Mouse (Mus musculus): Measurements from ENCODE around the gene Gm20683. TPM values are rescaled to one million over a fixed set of nuclear protein-coding genes. Genes with fewer than 3 reads are reported as not detected.
"Not testable (repeated sequence)": the region's sequence is repeated elsewhere in the genome, so short reads cannot be mapped to it uniquely, and the experiment has no call there.

Gene Gm20683
- polyA plus RNA-seq, 1 experiment from 2014 or later: 3.4 TPM

DNA sequence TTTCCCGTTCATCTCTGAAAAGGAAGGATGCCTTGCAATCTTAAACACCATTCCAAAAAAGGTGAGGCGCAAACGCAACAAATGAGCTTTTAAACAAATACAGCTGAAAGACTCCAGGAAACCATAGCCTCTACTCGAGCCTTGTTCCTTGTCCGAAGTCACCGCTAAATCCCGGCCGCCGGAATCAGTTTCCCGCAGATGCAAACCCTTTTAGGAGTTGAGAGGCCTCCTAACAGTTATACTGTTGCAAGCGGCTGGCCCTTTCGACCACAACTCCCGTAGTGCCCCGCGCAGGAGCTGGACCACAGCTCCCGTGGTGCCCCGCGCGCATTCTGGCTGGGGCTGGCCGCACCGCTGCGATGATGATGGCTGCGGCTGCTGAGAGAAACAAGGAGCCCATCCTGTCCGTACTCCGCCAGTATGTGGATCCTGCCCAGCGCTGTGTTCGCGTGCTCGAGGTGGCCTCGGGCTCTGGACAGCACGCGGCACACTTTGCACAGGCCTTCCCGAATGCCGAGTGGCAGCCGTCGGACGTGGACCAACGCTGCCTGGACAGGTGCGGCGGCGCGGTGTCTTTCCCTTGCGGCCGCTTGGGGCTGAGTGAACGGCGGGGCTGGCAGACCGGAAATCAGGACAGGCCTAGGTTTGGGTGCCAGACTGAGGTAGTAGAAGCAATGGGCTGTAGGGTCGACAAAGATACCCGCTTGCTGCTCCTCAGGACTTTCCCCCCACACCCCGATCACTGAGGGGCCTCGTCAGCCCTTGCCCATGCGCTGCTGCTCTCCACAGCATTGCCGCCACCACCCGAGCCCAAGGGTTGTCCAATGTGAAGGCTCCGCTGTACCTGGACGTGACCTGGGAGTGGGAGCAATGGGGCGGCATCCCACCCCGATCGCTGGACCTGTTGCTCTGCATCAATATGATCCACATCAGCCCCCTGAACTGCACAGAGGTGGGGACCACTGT, 33.9 kb upstream of the Gm20683 start:
- WGBS: under 1% methylated on average over 59 of the region's 59 CpGs
- Histone ChIP-seq H3K4me2 (ENCODE audit: low read depth, low read length) (peak overlapping the region; percentile 90), H3K9ac (ENCODE audit: low read length) (peak overlapping the region; percentile 85), H3K4me3 (replicated peaks; ENCODE audit: low read length) (peak overlapping the region; percentile 93), H3K36me3 (ENCODE audit: control insufficient read depth, insufficient read depth, low read length) (peaks cover 7% of the 10 kb centered on the region; the same call in 1 of the 2 replicates), H3K27ac (ENCODE audit: low read length) (peak overlapping the region; percentile 97), H3K9me3 (replicated peaks; ENCODE audit: control insufficient read depth, low read length) (no peaks in the 10 kb centered on the region), H3K27me3 (ENCODE audit: control insufficient read depth, insufficient read depth, low read length) (no peaks in the 10 kb centered on the region), H3K4me1 (ENCODE audit: control insufficient read depth, insufficient read depth, low read length) (peaks cover 19% of the 10 kb centered on the region)
- peak; percentile 93 for ATAC-seq (ENCODE audit: insufficient read depth, low FRiP score)

DNA sequence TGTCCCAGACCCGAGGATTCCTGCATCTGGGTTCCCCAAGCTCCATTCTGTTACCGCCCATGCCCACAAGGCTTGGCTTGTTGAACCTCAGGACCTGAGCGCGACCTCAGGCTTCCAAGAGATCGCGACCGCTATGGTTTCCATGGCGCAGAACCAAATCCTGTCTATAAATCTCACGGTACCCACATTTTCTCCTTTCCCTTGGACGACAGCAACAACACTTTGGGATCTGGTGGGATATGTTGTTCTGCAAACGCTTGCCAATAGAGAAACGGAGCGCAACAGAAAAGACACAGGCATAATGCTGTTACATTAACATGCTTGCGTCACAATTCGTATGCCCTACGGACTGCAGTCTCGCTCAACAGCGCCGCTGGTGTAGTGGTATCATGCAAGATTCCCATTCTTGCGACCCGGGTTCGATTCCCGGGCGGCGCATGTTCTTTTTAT, 33.2 kb upstream of the Gm20683 start, which contains the start of gene Mettl26:
Gene Mettl26, plus strand, starts transcription at position 354 of the 450 bp plus-strand sequence.
- peak within 1 kb of the TSS; percentile 90 for H3K4me2 ChIP-seq (ENCODE audit: low read depth, low read length)
- H3K27ac ChIP-seq (ENCODE audit: low read length): peak within 1 kb of the TSS; percentile 97
- ATAC-seq (ENCODE audit: insufficient read depth, low FRiP score): peak; percentile 84
- H3K9ac ChIP-seq (ENCODE audit: low read length): peak within 1 kb of the TSS; percentile 85
- H3K4me1 ChIP-seq (ENCODE audit: control insufficient read depth, insufficient read depth, low read length): peaks cover 16% of the 10 kb centered on the region
- H3K4me3 ChIP-seq (replicated peaks; ENCODE audit: low read length): peak within 1 kb of the TSS; percentile 93
- H3K36me3 ChIP-seq (ENCODE audit: control insufficient read depth, insufficient read depth, low read length): peaks cover 7% of the 10 kb centered on the region; the same call in 1 of the 2 replicates
- no peaks in the 10 kb centered on the region for H3K27me3 ChIP-seq (ENCODE audit: control insufficient read depth, insufficient read depth, low read length)
- WGBS: under 1% methylated on average over 25 of the region's 25 CpGs
- H3K9me3 ChIP-seq (replicated peaks; ENCODE audit: control insufficient read depth, low read length): no peaks in the 10 kb centered on the region

DNA sequence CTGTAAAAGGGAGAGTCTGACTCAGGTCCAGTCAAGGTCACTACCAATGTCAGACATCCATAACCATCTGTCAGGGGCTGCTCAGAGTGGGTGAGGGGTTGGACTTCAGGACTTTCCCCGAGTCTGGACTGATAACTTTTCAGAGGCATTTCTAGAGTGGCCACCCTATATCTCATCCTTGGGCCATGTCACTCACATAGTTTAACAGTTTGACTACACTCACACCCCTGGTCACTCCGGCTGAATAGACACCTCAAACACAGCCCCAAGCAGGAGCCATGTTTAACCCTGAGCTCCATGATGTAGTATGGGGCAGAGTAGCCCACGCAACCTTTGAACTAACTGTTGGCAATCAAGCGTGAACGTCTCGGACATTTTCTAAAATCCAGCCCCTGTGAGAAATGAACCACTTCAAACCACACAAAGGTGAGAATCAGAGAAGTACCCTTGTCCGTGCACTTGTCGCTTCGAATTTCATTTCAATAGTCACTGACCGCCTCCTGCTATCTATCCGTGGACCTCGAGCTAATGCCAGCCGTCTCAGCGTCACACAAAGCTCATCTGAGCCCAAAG, 32.7 kb upstream of the Gm20683 start:
- peak overlapping the region; percentile 97 for H3K27ac ChIP-seq (ENCODE audit: low read length)
- peak overlapping the region; percentile 93 for H3K4me3 ChIP-seq (replicated peaks; ENCODE audit: low read length)
- no peaks in the 10 kb centered on the region for H3K9me3 ChIP-seq (replicated peaks; ENCODE audit: control insufficient read depth, low read length)
- H3K4me2 ChIP-seq (ENCODE audit: low read depth, low read length): peak overlapping the region; percentile 90
- peaks cover 7% of the 10 kb centered on the region; the same call in 1 of the 2 replicates for H3K36me3 ChIP-seq (ENCODE audit: control insufficient read depth, insufficient read depth, low read length)
- ATAC-seq (ENCODE audit: insufficient read depth, low FRiP score): no peak
- peaks cover 16% of the 10 kb centered on the region for H3K4me1 ChIP-seq (ENCODE audit: control insufficient read depth, insufficient read depth, low read length)
- 4% methylated on average over 14 of the region's 14 CpGs for WGBS
- H3K27me3 ChIP-seq (ENCODE audit: control insufficient read depth, insufficient read depth, low read length): no peaks in the 10 kb centered on the region
- H3K9ac ChIP-seq (ENCODE audit: low read length): peak overlapping the region; percentile 85

DNA sequence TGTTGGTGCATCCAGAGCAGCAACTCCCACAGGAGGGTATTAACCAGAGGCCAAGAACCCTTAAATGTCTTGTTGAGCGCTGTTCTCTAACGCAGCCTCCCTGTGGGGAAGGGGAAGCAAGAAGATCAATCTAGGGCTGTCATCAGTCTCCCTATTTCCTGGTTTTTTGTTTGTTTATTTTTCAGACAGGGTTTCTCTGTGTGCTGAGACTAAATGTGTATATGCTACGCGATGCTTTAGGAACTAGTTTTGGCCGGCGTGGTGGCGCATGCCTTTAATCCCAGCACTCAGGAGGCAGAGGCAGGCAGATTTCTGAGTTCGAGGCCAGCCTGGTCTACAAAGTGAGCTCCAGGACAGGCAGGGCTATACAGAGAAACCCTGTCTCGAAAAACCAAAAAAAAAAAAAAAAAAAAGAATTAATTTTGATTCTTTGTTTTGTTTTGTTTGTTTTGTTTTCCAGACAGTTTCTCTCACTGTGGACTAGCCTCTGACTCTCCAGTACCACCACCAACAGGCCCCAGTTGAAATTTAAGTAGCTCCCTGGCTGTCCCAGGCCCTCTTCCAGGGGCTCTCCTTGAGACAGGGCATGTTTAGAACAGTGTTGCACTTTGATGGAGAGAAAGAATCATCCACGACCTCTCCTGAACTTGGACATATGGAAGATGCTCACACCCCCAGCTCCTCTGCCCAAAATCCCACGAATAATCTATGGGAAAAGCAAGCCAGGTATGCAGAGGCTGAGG, 32.0 kb upstream of the Gm20683 start:
- H3K9me3 ChIP-seq (replicated peaks; ENCODE audit: control insufficient read depth, low read length): no peaks in the 10 kb centered on the region
- H3K27ac ChIP-seq (ENCODE audit: low read length): no peak overlapping the region
- no peak for ATAC-seq (ENCODE audit: insufficient read depth, low FRiP score)
- peak overlapping the region; percentile 85 for H3K9ac ChIP-seq (ENCODE audit: low read length)
- peaks cover 7% of the 10 kb centered on the region; the same call in 1 of the 2 replicates for H3K36me3 ChIP-seq (ENCODE audit: control insufficient read depth, insufficient read depth, low read length)
- H3K4me3 ChIP-seq (replicated peaks; ENCODE audit: low read length): peak overlapping the region; percentile 93; the same call in 1 of the 2 replicates
- H3K4me2 ChIP-seq (ENCODE audit: low read depth, low read length): peak overlapping the region; percentile 90; the same call in 1 of the 2 replicates
- 73% methylated on average over 11 of the region's 11 CpGs for WGBS
- H3K27me3 ChIP-seq (ENCODE audit: control insufficient read depth, insufficient read depth, low read length): no peaks in the 10 kb centered on the region
- peaks cover 16% of the 10 kb centered on the region for H3K4me1 ChIP-seq (ENCODE audit: control insufficient read depth, insufficient read depth, low read length)

DNA sequence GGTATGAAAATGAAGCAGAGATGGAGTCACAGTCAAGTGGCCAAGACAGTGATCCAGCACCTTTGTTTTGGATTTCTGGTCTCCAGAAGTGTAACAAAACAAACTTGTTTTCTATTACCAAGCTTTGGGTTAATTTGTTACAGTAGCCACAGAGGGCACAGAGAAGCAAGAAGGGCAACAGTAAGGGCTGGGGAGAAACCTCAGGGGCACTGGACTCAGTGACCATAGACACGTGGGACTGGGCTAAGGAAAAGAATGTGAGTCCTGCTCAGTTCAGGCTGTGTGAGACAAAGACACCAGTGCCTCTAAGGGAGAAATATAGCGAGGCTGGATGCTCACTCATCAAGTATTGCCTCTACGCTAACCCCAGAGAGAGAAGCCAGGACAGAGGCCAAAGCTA, 31.1 kb upstream of the Gm20683 start:
- H3K27ac ChIP-seq (ENCODE audit: low read length): no peak overlapping the region
- H3K4me1 ChIP-seq (ENCODE audit: control insufficient read depth, insufficient read depth, low read length): peaks cover 21% of the 10 kb centered on the region
- H3K4me2 ChIP-seq (ENCODE audit: low read depth, low read length): no peak overlapping the region
- no peak overlapping the region for H3K4me3 ChIP-seq (replicated peaks; ENCODE audit: low read length)
- WGBS: 78% methylated on average over 3 of the region's 3 CpGs
- ATAC-seq (ENCODE audit: insufficient read depth, low FRiP score): no peak
- peaks cover under 1% of the 10 kb centered on the region; the same call in 1 of the 2 replicates for H3K36me3 ChIP-seq (ENCODE audit: control insufficient read depth, insufficient read depth, low read length)
- no peaks in the 10 kb centered on the region for H3K27me3 ChIP-seq (ENCODE audit: control insufficient read depth, insufficient read depth, low read length)
- no peak overlapping the region for H3K9ac ChIP-seq (ENCODE audit: low read length)
- H3K9me3 ChIP-seq (replicated peaks; ENCODE audit: control insufficient read depth, low read length): no peaks in the 10 kb centered on the region

DNA sequence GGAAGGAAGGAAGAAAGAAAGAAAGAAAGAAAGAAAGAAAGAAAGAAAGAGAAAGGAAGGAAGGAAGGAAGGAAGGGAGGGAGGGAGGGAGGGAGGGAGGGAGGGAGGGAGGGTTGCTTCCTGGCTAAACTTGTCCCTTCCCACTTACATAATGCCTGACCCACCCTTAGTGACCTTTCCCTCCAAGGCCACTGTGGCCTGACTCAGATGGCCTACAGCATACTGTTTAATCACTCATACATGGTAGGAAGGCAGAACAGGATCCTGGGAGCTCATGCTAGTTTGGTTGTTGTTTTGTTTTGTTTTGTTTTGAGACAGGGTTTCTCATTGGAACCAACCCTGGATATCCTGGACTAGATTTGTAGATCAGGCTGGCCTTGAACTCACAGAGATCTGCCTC, 30.0 kb upstream of the Gm20683 start:
- H3K27me3 ChIP-seq (ENCODE audit: control insufficient read depth, insufficient read depth, low read length); H3K9me3 ChIP-seq (replicated peaks; ENCODE audit: control insufficient read depth, low read length); H3K4me3 ChIP-seq (replicated peaks; ENCODE audit: low read length); H3K4me2 ChIP-seq (ENCODE audit: low read depth, low read length); ATAC-seq (ENCODE audit: insufficient read depth, low FRiP score); H3K9ac ChIP-seq (ENCODE audit: low read length); H3K27ac ChIP-seq (ENCODE audit: low read length); H3K36me3 ChIP-seq (ENCODE audit: control insufficient read depth, insufficient read depth, low read length): not testable (repeated sequence)
- peaks cover 23% of the 10 kb centered on the region for H3K4me1 ChIP-seq (ENCODE audit: control insufficient read depth, insufficient read depth, low read length)

DNA sequence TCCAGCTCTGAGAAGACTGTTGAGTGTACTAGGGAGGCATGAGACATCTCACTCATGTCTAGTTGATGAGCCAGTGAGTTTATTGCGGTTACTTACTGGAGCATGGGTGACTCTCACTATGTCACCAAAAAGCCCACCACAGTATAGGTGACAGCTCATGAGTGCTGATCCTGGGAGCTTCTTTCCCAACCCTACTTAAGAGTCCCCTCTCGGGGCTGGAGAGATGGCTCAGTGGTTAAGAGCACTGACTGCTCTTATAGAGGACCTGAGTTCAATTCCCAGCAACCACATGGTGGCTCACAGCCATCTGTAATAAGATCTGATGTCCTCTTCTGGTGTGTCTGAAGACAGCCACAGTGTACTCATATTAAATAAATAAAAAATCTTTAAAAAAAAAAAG, 28.4 kb upstream of the Gm20683 start:
- Histone ChIP-seq H3K4me3 (replicated peaks; ENCODE audit: low read length) (no peak overlapping the region), H3K4me1 (ENCODE audit: control insufficient read depth, insufficient read depth, low read length) (peaks cover 15% of the 10 kb centered on the region), H3K27me3 (ENCODE audit: control insufficient read depth, insufficient read depth, low read length) (no peaks in the 10 kb centered on the region), H3K27ac (ENCODE audit: low read length) (no peak overlapping the region), H3K9ac (ENCODE audit: low read length) (no peak overlapping the region), H3K4me2 (ENCODE audit: low read depth, low read length) (no peak overlapping the region), H3K36me3 (ENCODE audit: control insufficient read depth, insufficient read depth, low read length) (no peaks in the 10 kb centered on the region), H3K9me3 (replicated peaks; ENCODE audit: control insufficient read depth, low read length) (no peaks in the 10 kb centered on the region)
- WGBS: 88% methylated on average over 2 of the region's 2 CpGs
- no peak for ATAC-seq (ENCODE audit: insufficient read depth, low FRiP score)

DNA sequence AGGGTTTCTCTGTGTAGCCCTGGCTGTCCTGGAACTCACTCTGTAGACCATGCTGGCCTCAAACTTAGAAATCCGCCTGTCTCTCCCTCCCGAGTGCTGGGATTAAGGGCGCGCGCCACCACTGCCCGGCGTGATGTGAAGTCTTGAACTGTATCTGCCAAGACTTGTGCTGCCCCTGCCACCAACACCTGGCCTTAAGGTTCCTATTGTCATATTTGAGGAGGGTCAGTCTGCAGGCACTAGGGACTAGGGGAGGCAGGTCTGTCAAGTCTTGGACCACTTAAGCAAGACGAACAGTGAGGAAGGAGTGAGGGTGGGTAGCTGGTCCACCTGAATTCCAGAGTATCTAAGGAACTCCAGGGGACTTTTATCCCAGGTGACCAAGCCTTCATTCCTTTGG, 27.9 kb upstream of the Gm20683 start:
- no peak overlapping the region for H3K4me3 ChIP-seq (replicated peaks; ENCODE audit: low read length)
- H3K36me3 ChIP-seq (ENCODE audit: control insufficient read depth, insufficient read depth, low read length): no peaks in the 10 kb centered on the region
- H3K27ac ChIP-seq (ENCODE audit: low read length): no peak overlapping the region
- no peaks in the 10 kb centered on the region for H3K27me3 ChIP-seq (ENCODE audit: control insufficient read depth, insufficient read depth, low read length)
- WGBS: 83% methylated on average over 8 of the region's 8 CpGs
- ATAC-seq (ENCODE audit: insufficient read depth, low FRiP score): no peak
- H3K9me3 ChIP-seq (replicated peaks; ENCODE audit: control insufficient read depth, low read length): no peaks in the 10 kb centered on the region
- H3K4me1 ChIP-seq (ENCODE audit: control insufficient read depth, insufficient read depth, low read length): peaks cover 14% of the 10 kb centered on the region
- no peak overlapping the region for H3K9ac ChIP-seq (ENCODE audit: low read length)
- H3K4me2 ChIP-seq (ENCODE audit: low read depth, low read length): no peak overlapping the region

Data from stomach, embryonic 16.5 days (tissue).